Mouse (Mus musculus): ENCODE results near the gene Mbd6. TPM values are rescaled to one million over a fixed set of nuclear protein-coding genes. Genes with fewer than 3 reads are reported as not detected.
"Not testable (repeated sequence)": the region's sequence is repeated elsewhere in the genome, so short reads cannot be mapped to it uniquely, and the experiment has no call there.

Mbd6 gene
- polyA plus RNA-seq, 1 experiment from 2014 or later = 19.5 TPM

- peak overlapping the region; percentile 95 for H3K27ac ChIP-seq
- WGBS (ENCODE audit: missing documents) = 51% methylated on average over 4 of the region's 4 CpGs
- H3K36me3 ChIP-seq (ENCODE audit: inconsistent target) = peaks cover 16% of the 10 kb centered on the region; the same call in 1 of the 2 replicates
- H3K4me3 ChIP-seq (ENCODE audit: inconsistent target) = peak overlapping the region; percentile 79
- peaks cover 13% of the 10 kb centered on the region for H3K79me2 ChIP-seq (ENCODE audit: inconsistent target)
Measured at GRCm38 (mm10) chr10:127322669-127323068, 33.9 kb upstream of the Mbd6 start.

GRCm38 (mm10) chr10:127322178-127322577 is 33.4 kb upstream of the Mbd6 start:
- H3K4me3 ChIP-seq (ENCODE audit: inconsistent target) = no peak overlapping the region
- peaks cover 13% of the 10 kb centered on the region for H3K79me2 ChIP-seq (ENCODE audit: inconsistent target)
- H3K27ac ChIP-seq = peak overlapping the region; percentile 95
- WGBS (ENCODE audit: missing documents) = 94% methylated on average over 12 of the region's 13 CpGs
- peaks cover 11% of the 10 kb centered on the region; the same call in 1 of the 2 replicates for H3K36me3 ChIP-seq (ENCODE audit: inconsistent target)

GRCm38 (mm10) chr10:127321621-127322020 is 32.8 kb upstream of the Mbd6 start, which contains the start of gene Arhgap9:
Arhgap9 (plus strand) TSS chr10:127321964.
- Histone ChIP-seq H3K36me3 (ENCODE audit: inconsistent target) (peaks cover 8% of the 10 kb centered on the region; the same call in 1 of the 2 replicates), H3K27ac (peak within 1 kb of the TSS; percentile 95), H3K4me3 (ENCODE audit: inconsistent target) (peak within 1 kb of the TSS; percentile 79), H3K79me2 (ENCODE audit: inconsistent target) (peaks cover 13% of the 10 kb centered on the region)
- WGBS (ENCODE audit: missing documents) = 52% methylated on average over 3 of the region's 3 CpGs

GRCm38 (mm10) chr10:127319969-127320368 is 31.2 kb upstream of the Mbd6 start:
- Histone ChIP-seq H3K36me3 (ENCODE audit: inconsistent target) (no peaks in the 10 kb centered on the region), H3K4me3 (ENCODE audit: inconsistent target) (no peak overlapping the region), H3K27ac (no peak overlapping the region), H3K79me2 (ENCODE audit: inconsistent target) (peaks cover 13% of the 10 kb centered on the region)
- 87% methylated on average over 7 of the region's 7 CpGs for WGBS (ENCODE audit: missing documents)

- Histone ChIP-seq H3K27ac (no peak overlapping the region), H3K79me2 (ENCODE audit: inconsistent target) (no peaks in the 10 kb centered on the region; the same call in 1 of the 2 replicates), H3K4me3 (ENCODE audit: inconsistent target) (no peak overlapping the region), H3K36me3 (ENCODE audit: inconsistent target) (no peaks in the 10 kb centered on the region)
- 18% methylated on average over 4 of the region's 4 CpGs for WGBS (ENCODE audit: missing documents)
Measured at GRCm38 (mm10) chr10:127318009-127318408, 29.2 kb upstream of the Mbd6 start.

GRCm38 (mm10) chr10:127317277-127317676 is 28.5 kb upstream of the Mbd6 start:
- 91% methylated on average over 2 of the region's 2 CpGs for WGBS (ENCODE audit: missing documents)
- Histone ChIP-seq H3K36me3 (ENCODE audit: inconsistent target) (no peaks in the 10 kb centered on the region), H3K79me2 (ENCODE audit: inconsistent target) (no peaks in the 10 kb centered on the region; the same call in 1 of the 2 replicates), H3K4me3 (ENCODE audit: inconsistent target) (no peak overlapping the region), H3K27ac (no peak overlapping the region)

GRCm38 (mm10) chr10:127314950-127315349 is 26.1 kb upstream of the Mbd6 start:
- not testable (repeated sequence) for H3K79me2 ChIP-seq (ENCODE audit: inconsistent target); H3K4me3 ChIP-seq (ENCODE audit: inconsistent target); H3K36me3 ChIP-seq (ENCODE audit: inconsistent target); H3K27ac ChIP-seq
- WGBS (ENCODE audit: missing documents) = 100% methylated on average over 1 of the region's 1 CpGs

GRCm38 (mm10) chr10:127313516-127313915 is 24.7 kb upstream of the Mbd6 start:
- 100% methylated on average over 4 of the region's 5 CpGs for WGBS (ENCODE audit: missing documents)
- H3K36me3 ChIP-seq (ENCODE audit: inconsistent target); H3K4me3 ChIP-seq (ENCODE audit: inconsistent target); H3K79me2 ChIP-seq (ENCODE audit: inconsistent target); H3K27ac ChIP-seq: not testable (repeated sequence)

GRCm38 (mm10) chr10:127312858-127313257 is 24.0 kb upstream of the Mbd6 start:
- 33% methylated on average over 3 of the region's 4 CpGs for WGBS (ENCODE audit: missing documents)
- Histone ChIP-seq H3K36me3 (ENCODE audit: inconsistent target) (peaks cover 10% of the 10 kb centered on the region), H3K27ac (peak overlapping the region; percentile 77), H3K4me3 (ENCODE audit: inconsistent target) (0 out of 2 replicates have a peak overlapping the region, but pooled peaks have one; percentile 75), H3K79me2 (ENCODE audit: inconsistent target) (peaks cover 9% of the 10 kb centered on the region; the same call in 1 of the 2 replicates)

GRCm38 (mm10) chr10:127312356-127312676 is 23.5 kb upstream of the Mbd6 start:
- Histone ChIP-seq H3K27ac (peak overlapping the region; percentile 77), H3K4me3 (ENCODE audit: inconsistent target) (peak overlapping the region; percentile 75), H3K79me2 (ENCODE audit: inconsistent target) (peaks cover 9% of the 10 kb centered on the region; the same call in 1 of the 2 replicates), H3K36me3 (ENCODE audit: inconsistent target) (peaks cover 16% of the 10 kb centered on the region)
- 2% methylated on average over 4 of the region's 4 CpGs for WGBS (ENCODE audit: missing documents)

GRCm38 (mm10) chr10:127311476-127312355 is 22.9 kb upstream of the Mbd6 start, which contains the start of gene Mars:
Mars (minus strand) TSS chr10:127311786.
- H3K4me3 ChIP-seq (ENCODE audit: inconsistent target) = peak within 1 kb of the TSS; percentile 75
- peaks cover 9% of the 10 kb centered on the region; the same call in 1 of the 2 replicates for H3K79me2 ChIP-seq (ENCODE audit: inconsistent target)
- peak within 1 kb of the TSS; percentile 77 for H3K27ac ChIP-seq
- H3K36me3 ChIP-seq (ENCODE audit: inconsistent target) = peaks cover 20% of the 10 kb centered on the region
- WGBS (ENCODE audit: missing documents) = under 1% methylated on average over 62 of the region's 65 CpGs

GRCm38 (mm10) chr10:127310523-127311475 is 22.0 kb upstream of the Mbd6 start:
- peak overlapping the region; percentile 77 for H3K27ac ChIP-seq
- peaks cover 9% of the 10 kb centered on the region; the same call in 1 of the 2 replicates for H3K79me2 ChIP-seq (ENCODE audit: inconsistent target)
- H3K4me3 ChIP-seq (ENCODE audit: inconsistent target) = peak overlapping the region; percentile 75
- peaks cover 26% of the 10 kb centered on the region for H3K36me3 ChIP-seq (ENCODE audit: inconsistent target)
- WGBS (ENCODE audit: missing documents) = 39% methylated on average over 21 of the region's 23 CpGs

- 95% methylated on average over 3 of the region's 3 CpGs for WGBS (ENCODE audit: missing documents)
- not testable (repeated sequence) for H3K79me2 ChIP-seq (ENCODE audit: inconsistent target); H3K4me3 ChIP-seq (ENCODE audit: inconsistent target); H3K27ac ChIP-seq
- H3K36me3 ChIP-seq (ENCODE audit: inconsistent target) = peaks cover 43% of the 10 kb centered on the region
Measured at GRCm38 (mm10) chr10:127309167-127309566, 20.3 kb upstream of the Mbd6 start.

GRCm38 (mm10) chr10:127303136-127303535 is 14.3 kb upstream of the Mbd6 start:
- no peak overlapping the region for H3K4me3 ChIP-seq (ENCODE audit: inconsistent target)
- no peak overlapping the region for H3K27ac ChIP-seq
- WGBS (ENCODE audit: missing documents) = 97% methylated on average over 11 of the region's 11 CpGs
- no peaks in the 10 kb centered on the region for H3K79me2 ChIP-seq (ENCODE audit: inconsistent target)
- peaks cover 73% of the 10 kb centered on the region for H3K36me3 ChIP-seq (ENCODE audit: inconsistent target)
